Mouse (Mus musculus): ENCODE data around the gene Morn3. TPM values are rescaled to one million over a fixed set of nuclear protein-coding genes. Genes with fewer than 3 reads are reported as not detected.

Morn3 gene
- polyA plus RNA-seq, 1 experiment from 2014 or later, result 0.35 TPM

- peaks cover 55% of the 10 kb centered on the region for H3K4me1 ChIP-seq
- peak overlapping the region; percentile 41; the same call in 1 of the 2 replicates for H3K27ac ChIP-seq
- H3K27me3 ChIP-seq, result no peaks in the 10 kb centered on the region
- WGBS, result 14% methylated on average over 8 of the region's 8 CpGs
- no peaks in the 10 kb centered on the region for H3K36me3 ChIP-seq
- no peaks in the 10 kb centered on the region for H3K9me3 ChIP-seq (replicated peaks)
- no peak overlapping the region for H3K9ac ChIP-seq
- no peak for ATAC-seq (ENCODE audit: low FRiP score)
- H3K4me3 ChIP-seq, result no peak overlapping the region
- H3K4me2 ChIP-seq (replicated peaks), result peak overlapping the region; percentile 72
These were observed 60.7 kb downstream of the Morn3 start for GRCm38 (mm10) chr5:122986091-122986493.

Other genes with a start within 250 kb of the Morn3 start
- gene Anapc5, start 225.7 kb downstream of the Morn3 start, polyA plus RNA-seq (2016; fragmentation: Nextera tagmentation; extraction: Ambion mirVana), result 508 and 529 TPM in 2 replicates
- gene Rnf34, start 197.0 kb downstream of the Morn3 start, polyA plus RNA-seq (2016; fragmentation: Nextera tagmentation; extraction: Ambion mirVana), result 49.9 and 50.7 TPM in 2 replicates
- gene Kdm2b, start 57.2 kb downstream of the Morn3 start, polyA plus RNA-seq (2016; fragmentation: Nextera tagmentation; extraction: Ambion mirVana), result 112 and 115 TPM in 2 replicates
- gene Orai1, start 31.9 kb downstream of the Morn3 start, polyA plus RNA-seq (2016; fragmentation: Nextera tagmentation; extraction: Ambion mirVana), result 13.5 and 13.6 TPM in 2 replicates
- 14.3 and 17.8 TPM in 2 replicates for gene Tmem120b, start 21.4 kb upstream of the Morn3 start, polyA plus RNA-seq (2016; fragmentation: Nextera tagmentation; extraction: Ambion mirVana)
- gene Rhof, start 85.7 kb upstream of the Morn3 start, polyA plus RNA-seq (2016; fragmentation: Nextera tagmentation; extraction: Ambion mirVana), result 2.6 and 2.8 TPM in 2 replicates
- 13.8 and 14.3 TPM in 2 replicates for gene Setd1b, start 95.2 kb upstream of the Morn3 start, polyA plus RNA-seq (2016; fragmentation: Nextera tagmentation; extraction: Ambion mirVana)
- 70.2 and 74.6 TPM in 2 replicates for gene Psmd9, start 122.4 kb upstream of the Morn3 start, polyA plus RNA-seq (2016; fragmentation: Nextera tagmentation; extraction: Ambion mirVana)
- gene Hpd, start 135.7 kb upstream of the Morn3 start, polyA plus RNA-seq (2016; fragmentation: Nextera tagmentation; extraction: Ambion mirVana), result not detected in 2 replicates
- 3.7 and 6.0 TPM in 2 replicates for gene Wdr66, start 205.1 kb upstream of the Morn3 start, polyA plus RNA-seq (2016; fragmentation: Nextera tagmentation; extraction: Ambion mirVana)